Mouse (Mus musculus): ENCODE measurements around the gene Cxcr5. TPM values are rescaled to one million over a fixed set of nuclear protein-coding genes. Genes with fewer than 3 reads are reported as not detected.
"Not testable (repeated sequence)": the region's sequence is repeated elsewhere in the genome, so short reads cannot be mapped to it uniquely, and the experiment has no call there.

Gene Cxcr5
- total RNA-seq, 2 experiments from 2014 or later: 0.22 to 0.47 TPM

- DNase-seq: no peak
- intact Hi-C loops (cut with DNase I): no loop called here
Observed at GRCm38 (mm10) chr9:44588605-44589004, 26.9 kb upstream of the Cxcr5 start.

GRCm38 (mm10) chr9:44587262-44588160, 25.8 kb upstream of the Cxcr5 start:
- intact Hi-C loops (cut with DNase I): no loop called here
- DNase-seq: no peak

DNA sequence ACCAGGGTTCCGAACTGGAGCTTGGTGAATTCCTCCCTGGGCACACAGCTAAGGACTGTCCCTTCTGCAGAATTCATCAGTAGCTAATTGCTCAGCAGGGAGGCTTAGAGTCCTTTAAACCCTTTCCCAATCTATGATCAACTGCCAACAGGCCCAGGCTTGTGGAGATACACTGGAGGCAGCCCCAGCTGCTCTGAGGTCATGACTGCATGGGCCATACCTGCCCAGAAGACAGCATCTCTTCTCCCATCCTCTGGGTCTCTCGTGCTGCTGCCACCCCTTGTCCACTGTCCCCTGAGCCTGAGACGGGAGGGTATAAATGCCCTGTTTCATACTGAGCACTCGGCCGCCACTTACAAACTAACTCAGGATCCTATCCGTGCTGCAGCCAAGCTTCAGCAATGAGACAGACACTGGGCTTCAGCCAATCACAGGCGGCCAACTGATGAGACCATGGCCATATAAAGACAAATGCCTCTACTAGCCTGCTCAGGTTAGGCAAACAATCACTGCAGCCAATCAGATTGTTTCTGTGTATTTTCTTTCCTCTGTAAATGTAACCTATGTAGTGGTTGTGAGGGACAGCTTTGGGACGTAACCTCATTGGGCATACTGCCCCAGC, 25.1 kb upstream of the Cxcr5 start:
- no peak for DNase-seq
- intact Hi-C loops (cut with DNase I): no loop called here

GRCm38 (mm10) chr9:44582390-44582789, 20.7 kb upstream of the Cxcr5 start:
- intact Hi-C loops (cut with DNase I): no loop called here
- DNase-seq: no peak

DNA sequence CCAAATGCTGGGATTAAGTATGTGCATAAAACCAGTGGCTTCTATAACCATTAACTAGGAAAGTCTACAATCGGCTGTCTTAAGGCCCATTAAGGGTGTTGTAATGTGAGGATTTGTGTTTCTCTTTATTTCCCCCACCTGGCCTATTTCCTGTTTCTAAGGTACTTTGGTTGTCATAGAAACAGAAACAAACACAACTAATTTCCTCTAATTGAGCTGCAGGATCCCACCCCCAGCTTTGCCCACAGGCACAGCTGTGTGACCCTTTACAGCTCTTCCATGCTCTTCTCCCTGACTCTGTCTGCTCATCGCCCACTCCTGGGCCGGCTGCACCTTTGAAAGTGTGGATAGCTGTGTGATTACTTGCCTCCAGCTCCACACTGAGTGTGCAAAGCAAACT, 19.7 kb upstream of the Cxcr5 start:
- no peak for DNase-seq
- intact Hi-C loops (cut with DNase I): no loop called here

DNA sequence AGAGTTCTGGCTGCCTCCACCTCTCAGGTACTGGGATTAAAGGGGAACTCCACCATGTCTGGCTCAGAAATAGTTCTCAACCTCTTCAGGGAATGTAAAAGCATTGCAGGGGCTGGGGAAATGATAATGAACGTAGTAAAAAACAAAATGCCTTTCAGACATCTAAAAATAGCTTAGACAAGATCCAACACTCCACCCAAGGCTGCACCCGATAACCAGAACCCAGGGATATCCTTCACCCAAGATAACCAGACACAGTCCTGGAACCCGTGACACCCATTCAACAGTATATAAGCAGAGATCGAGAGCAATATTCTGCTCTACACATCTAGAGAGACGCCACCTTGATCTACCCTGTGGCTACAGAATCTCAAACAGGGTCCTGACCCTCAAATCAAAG, 18.4 kb upstream of the Cxcr5 start:
- intact Hi-C loops (cut with DNase I): no loop called here
- no peak for DNase-seq

DNA sequence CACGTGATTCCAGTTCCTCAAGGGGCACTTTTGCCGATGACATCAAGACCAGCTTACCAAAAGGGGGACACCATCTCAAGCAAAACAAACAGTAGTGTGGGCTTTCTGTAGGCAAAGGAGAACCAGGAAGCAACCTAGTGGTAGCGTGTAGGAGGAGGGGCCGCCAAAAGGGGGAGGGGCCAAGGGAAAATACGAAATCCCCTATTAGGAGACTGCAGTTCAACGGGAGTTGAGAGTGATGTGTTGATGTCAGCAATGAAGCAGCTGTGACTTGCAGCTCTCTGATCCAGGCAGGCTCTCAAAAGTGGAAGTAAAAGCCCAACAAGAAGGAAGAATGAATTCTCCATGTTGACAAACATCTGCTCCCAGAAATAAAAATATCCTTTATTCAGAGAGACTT, 17.7 kb upstream of the Cxcr5 start:
- intact Hi-C loops (cut with DNase I): no loop called here
- peak; percentile 35 to 55 for DNase-seq

DNA sequence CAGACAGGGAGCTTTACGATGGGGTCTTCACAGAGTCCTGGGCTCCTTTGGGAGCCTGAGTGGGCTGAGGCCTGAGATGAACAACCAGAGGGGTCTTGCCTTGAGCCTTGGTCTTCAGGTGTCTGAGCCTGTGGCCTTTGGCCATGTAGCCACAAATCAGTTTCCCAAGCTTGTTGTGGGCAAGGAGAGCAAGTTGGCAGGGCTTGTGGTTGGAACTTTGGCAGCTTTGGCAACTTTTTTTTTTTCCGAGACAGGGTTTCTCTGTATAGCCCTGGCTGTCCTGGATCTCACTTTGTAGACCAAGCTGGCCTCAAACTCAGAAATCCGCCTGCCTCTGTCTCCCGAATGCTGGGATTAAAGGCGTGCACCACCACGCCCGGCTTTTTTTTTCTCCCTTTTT, 14.4 kb upstream of the Cxcr5 start:
- intact Hi-C loops (cut with DNase I); DNase-seq: not testable (repeated sequence)

- intact Hi-C loops (cut with DNase I): no loop called here
- DNase-seq: no peak
Observed at GRCm38 (mm10) chr9:44575095-44575494, 13.4 kb upstream of the Cxcr5 start.

- no peak for DNase-seq
Observed at GRCm38 (mm10) chr9:44573306-44573705, 11.6 kb upstream of the Cxcr5 start.

GRCm38 (mm10) chr9:44570939-44571382, 9.3 kb upstream of the Cxcr5 start:
- intact Hi-C loops (cut with DNase I): no loop called here
- peak in 1 of 2 experiments; percentile 26 for DNase-seq

More at GRCm38 (mm10) chr9:44573306-44573705, 11.6 kb upstream of the Cxcr5 start:
- intact Hi-C loops (cut with DNase I): no loop called here

GRCm38 (mm10) chr9:44568083-44568455, 6.4 kb upstream of the Cxcr5 start:
- intact Hi-C loops (cut with DNase I): no loop called here
- DNase-seq: no peak

GRCm38 (mm10) chr9:44567338-44568082, 5.8 kb upstream of the Cxcr5 start:
- intact Hi-C loops (cut with DNase I): no loop called here
- DNase-seq: peak; percentile 40

DNA sequence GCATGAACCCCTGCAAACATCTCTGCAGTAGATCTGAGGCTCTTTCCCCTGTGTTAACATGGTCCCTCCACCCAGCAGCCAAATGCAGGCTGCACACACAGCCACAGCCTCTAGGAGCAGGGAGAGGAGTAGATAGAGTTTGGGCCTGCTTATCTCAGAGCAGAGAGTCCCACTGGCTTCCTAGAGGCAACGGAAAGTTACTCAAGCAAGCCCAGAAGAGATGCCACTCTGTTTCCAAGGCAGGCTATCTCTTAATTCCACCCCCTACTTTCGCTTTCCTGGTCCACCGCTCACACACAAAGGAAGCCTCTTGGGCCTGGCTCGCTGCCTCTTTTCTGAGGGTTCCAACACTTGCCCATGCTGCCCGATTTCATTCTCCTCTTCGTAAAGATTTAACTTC, 3.7 kb upstream of the Cxcr5 start:
- DNase-seq: no peak
- intact Hi-C loops (cut with DNase I): no loop called here

- DNase-seq: no peak
- intact Hi-C loops (cut with DNase I): no loop called here
Observed at GRCm38 (mm10) chr9:44562936-44563335, 1.3 kb upstream of the Cxcr5 start.

- no peak for DNase-seq
- intact Hi-C loops (cut with DNase I): no loop called here
Observed at GRCm38 (mm10) chr9:44552161-44552560, 9.5 kb downstream of the Cxcr5 start.

DNA sequence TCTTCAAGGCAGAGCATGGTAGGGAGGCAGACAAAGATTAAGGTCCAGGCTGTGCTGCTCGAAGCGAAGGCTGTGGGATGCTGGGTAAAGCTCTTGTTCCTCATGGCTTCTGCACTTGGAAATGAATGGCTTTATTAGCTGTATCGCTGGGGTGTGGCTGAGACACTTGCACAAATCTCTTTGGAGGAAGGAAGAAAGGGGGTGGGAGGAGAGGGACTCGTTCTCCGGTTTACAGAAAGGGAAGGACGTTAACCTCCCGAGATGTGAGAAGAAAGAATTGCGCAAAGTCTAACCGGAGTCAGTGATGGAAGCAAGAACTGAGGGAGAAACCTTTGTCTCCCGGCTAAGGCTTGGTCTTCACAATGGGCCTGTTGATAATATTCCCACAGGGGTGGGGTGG, 10.5 kb downstream of the Cxcr5 start:
- intact Hi-C loops (cut with DNase I): no loop called here
- DNase-seq: no peak

GRCm38 (mm10) chr9:44548412-44549152, 13.1 kb downstream of the Cxcr5 start:
- intact Hi-C loops (cut with DNase I): no loop called here

GRCm38 (mm10) chr9:44544986-44545385, 16.7 kb downstream of the Cxcr5 start:
- intact Hi-C loops (cut with DNase I): no loop called here
- no peak for DNase-seq

More at GRCm38 (mm10) chr9:44548412-44549152, 13.1 kb downstream of the Cxcr5 start:
- DNase-seq: no peak

- intact Hi-C loops (cut with DNase I): no loop called here
- no peak for DNase-seq
Observed at GRCm38 (mm10) chr9:44542364-44542763, 19.3 kb downstream of the Cxcr5 start.

- intact Hi-C loops (cut with DNase I): no loop called here
- no peak for DNase-seq
Observed at GRCm38 (mm10) chr9:44540676-44541075, 21.0 kb downstream of the Cxcr5 start.

Measured in heart, postnatal 36 days (tissue).